Mouse (Mus musculus): ENCODE measurements around the gene Boc.
"Not testable (repeated sequence)": the region's sequence is repeated elsewhere in the genome, so short reads cannot be mapped to it uniquely, and the experiment has no call there.

The Boc gene

GRCm38 (mm10) chr16:44491051-44491450 is 67.6 kb downstream of the Boc start:
- DNase-seq (ENCODE audit: low read depth) = no peak

DNA sequence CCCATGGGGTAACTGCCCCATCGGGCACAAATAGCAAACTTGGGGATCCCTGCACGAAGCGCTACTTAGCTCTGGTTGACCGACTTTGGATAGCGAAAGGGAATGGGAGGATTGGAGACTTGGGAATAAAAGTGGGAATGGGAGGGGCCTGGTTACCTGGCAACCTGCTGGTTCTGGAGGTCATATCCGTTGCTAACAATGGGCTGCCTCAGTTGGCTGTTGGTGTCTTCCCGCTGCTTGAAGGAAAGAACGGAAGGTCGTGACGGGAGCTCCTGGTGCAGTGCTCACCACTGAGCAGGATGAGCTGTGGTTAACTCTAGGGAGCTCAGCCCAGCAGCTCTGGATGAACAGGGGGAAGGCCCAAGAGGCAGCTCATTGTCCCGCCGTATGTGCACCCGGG is 71.5 kb downstream of the Boc start:
- DNase-seq (ENCODE audit: low read depth) = no peak

- DNase-seq (ENCODE audit: low read depth) = no peak
Observed at GRCm38 (mm10) chr16:44486612-44487011, 72.1 kb downstream of the Boc start.

- DNase-seq (ENCODE audit: low read depth) = no peak
Observed at GRCm38 (mm10) chr16:44485691-44486090, 73.0 kb downstream of the Boc start.

- DNase-seq (ENCODE audit: low read depth) = peak; percentile 15
Observed at GRCm38 (mm10) chr16:44484831-44485230, 73.9 kb downstream of the Boc start.

DNA sequence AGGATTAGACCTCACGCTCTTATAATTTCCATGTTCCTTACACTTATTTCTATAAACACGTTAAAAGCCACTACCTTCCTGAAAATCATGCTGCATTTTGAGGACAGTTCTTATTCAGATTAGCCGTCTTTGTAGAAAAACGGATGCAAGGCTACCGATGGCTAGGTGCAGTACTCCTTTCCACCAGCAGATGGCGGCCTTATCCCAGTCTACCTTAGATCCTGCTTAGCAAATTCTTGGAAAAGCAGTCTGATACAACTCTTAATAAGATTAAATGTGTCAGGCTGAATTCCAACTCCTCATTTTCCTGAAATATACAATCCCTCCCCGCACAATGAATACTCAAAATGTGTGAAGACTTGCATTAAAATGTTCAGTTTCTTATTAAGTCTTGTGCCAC is 74.6 kb downstream of the Boc start:
- DNase-seq (ENCODE audit: low read depth) = peak; percentile 84

DNA sequence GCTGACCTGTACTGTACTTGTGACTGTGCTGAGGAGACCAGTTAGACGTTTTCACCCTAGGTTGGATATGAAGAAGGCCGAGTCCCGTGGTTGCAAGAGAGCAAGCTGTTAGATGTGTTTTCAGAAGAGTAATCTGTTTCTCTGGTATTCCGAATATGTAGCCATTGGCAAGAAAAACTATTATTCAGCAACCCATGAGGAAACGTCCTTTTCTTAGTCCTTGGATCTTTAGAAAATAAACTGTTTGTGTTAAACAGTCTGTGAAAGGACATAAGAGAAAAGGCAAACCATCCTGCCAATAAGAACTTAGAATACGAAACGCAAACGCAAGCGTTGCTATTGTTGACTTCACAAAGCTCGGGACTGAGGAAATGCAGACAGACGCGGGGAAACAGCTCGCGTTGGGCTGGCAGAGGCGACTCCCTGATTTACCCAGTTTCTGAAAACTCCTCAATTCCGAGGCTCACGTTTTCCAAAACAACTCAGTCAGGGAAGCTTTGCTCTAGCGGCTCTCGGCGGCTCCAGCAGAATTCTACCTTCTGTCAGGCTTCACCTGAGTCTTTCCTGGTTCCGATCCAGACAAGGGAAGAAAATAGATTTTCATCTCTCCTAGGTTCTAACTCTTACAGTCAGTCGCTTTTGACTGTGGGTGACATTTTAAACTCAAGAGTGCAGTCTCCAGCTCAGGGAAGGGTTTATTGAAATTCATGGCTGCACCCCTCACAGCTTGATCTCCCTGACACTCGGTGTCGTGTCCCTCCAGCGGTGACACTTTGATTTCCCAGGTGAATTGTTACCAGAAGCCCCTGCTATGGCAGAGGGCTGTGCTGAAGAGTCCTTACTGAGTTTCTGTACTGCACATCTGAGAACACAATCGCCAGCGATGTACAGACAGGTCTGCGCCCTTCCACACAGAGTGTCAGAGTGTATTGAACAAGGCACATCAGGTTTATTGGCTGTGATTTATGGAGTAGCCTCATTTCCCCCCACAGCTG is 76.8 kb downstream of the Boc start:
- DNase-seq (ENCODE audit: low read depth) = no peak

DNA sequence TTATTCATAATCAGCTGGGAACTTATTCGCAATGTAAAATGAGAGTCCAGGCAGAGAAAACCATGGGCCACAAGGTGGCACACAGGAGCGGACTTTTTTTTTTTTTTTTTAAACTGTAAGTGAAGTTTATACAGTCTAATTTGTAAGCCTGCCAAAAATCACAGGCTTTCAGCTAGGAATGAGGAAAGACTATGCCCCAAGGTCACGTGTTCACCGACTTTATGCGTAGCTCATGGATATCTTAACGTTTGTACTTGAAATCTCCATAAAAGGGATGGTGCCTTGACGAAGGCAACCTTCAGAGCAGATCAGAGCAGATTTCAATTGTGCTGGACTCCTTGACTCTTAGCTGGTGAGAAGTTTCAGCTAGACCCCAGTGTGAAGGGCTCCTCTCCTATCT is 78.1 kb downstream of the Boc start:
- peak; percentile 22 for DNase-seq (ENCODE audit: low read depth)

DNA sequence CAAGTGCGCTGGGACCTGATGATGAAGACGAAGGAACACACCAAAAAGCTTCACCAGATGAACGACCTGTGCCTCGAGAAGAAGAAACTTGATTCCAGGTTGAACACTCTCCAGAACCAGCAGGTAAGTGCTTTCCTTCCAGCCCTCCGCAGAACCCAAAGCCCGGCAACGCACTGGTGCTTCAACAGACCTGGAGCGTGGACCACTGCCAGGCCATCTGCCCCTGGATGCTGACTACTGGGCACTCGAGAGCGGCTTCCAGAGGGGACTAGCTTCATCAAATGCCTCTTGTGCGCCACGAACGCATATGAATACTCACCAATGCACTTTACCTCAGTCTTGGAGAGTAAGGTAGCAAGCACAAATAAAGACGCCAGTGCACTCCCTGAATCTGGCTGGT is 78.8 kb downstream of the Boc start:
- no peak for DNase-seq (ENCODE audit: low read depth)

GRCm38 (mm10) chr16:44478767-44479166 is 79.9 kb downstream of the Boc start:
- no peak for DNase-seq (ENCODE audit: low read depth)

DNA sequence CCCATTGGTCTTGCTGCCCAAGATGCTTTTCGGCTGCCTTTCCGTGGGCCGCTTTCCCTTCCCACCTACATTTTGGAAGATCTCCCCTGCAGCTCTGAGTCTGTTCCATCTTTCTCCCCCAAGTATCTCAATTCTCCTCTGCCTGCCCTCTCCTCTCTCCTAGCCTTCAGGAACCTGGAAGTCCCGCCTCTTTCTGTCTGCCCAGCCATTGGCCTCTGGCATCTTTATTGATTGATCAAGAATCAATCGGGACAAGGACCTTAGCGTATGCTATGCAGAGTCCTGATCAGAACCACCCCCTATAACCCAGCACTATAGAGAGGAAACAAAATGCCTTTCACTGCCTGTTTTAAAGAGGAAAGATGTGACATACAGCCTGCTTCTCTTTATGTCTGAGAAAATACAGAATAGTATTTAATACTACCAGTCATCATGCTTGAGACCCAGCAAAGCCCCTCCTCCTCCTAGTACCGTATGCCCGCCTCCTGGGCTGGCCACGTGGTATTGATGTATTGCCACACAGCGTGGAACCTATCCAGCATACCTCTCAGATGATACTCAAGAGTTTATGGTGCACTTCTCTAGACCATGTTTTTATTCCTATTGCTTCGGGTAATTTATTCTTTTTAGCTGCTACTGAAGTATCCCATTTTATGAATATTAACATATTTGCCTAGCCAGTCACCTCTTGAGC is 82.9 kb downstream of the Boc start:
- no peak for DNase-seq (ENCODE audit: low read depth)

GRCm38 (mm10) chr16:44475281-44475680 is 83.4 kb downstream of the Boc start:
- DNase-seq (ENCODE audit: low read depth) = no peak

- DNase-seq (ENCODE audit: low read depth) = no peak
Observed at GRCm38 (mm10) chr16:44460922-44461321, 97.8 kb downstream of the Boc start.

DNA sequence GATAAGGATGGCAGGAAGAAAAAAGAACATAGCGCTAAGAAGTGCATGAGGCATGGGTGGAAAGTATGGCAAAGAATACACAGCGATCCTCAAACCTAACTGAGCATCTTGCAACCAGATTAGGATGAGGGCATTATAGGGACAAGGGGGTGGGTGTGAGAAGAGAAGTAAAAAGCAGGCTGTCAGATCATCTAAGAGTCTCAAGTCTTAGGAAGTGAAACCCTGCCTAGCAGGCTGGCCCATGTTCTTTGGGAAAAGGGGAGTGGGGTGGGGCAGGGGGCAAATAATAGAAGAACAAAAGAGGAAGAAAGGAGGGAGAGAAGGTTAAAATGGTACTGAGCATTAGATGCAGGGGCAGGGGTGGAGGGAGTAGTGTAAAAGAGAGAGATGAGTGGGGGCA is 99.9 kb downstream of the Boc start:
- no peak for DNase-seq (ENCODE audit: low read depth)

- no peak for DNase-seq (ENCODE audit: low read depth)
Observed at GRCm38 (mm10) chr16:44457858-44458257, 100.8 kb downstream of the Boc start.

GRCm38 (mm10) chr16:44441913-44442312 is 116.8 kb downstream of the Boc start:
- not testable (repeated sequence) for DNase-seq (ENCODE audit: low read depth)

GRCm38 (mm10) chr16:44435481-44435880 is 123.2 kb downstream of the Boc start:
- peak; percentile 9 for DNase-seq (ENCODE audit: low read depth)
